Mouse (Mus musculus) hematopoietic stem cell, adult 5-6 weeks (primary cell): ENCODE data around the gene Dvl2. TPM values are rescaled to one million over a fixed set of nuclear protein-coding genes. Genes with fewer than 3 reads are reported as not detected.

ENCODE experiments used
- ATAC-seq, 2 experiments: fragments of 125-278 bp in 1 of 2; replicated peaks in 1 of 2; 2 replicates each; pipeline ENCODE4 v1.8.0; 2016 to 2017; ENCODE audit warnings: inconsistent platforms in 2 of 2, mild to moderate bottlenecking in 2 of 2, moderate number of reproducible peaks in 2 of 2, low read depth in 1 of 2, moderate TSS enrichment in 1 of 2; ENCODE audit not compliant: low FRiP score in 2 of 2, poor library complexity in 2 of 2, severe bottlenecking in 2 of 2, insufficient read depth in 1 of 2, low TSS enrichment in 1 of 2
- total RNA-seq: library from RNA; stranded (forward); fragments of 172-1452, 232-1000 nt; gene quantifications from 2 replicates; pipeline ENCODE4 v1.2.3, GENCODE M21; 2017

Gene Dvl2
- total RNA-seq, 1 experiment from 2014 or later = 35.9 TPM

DNA sequence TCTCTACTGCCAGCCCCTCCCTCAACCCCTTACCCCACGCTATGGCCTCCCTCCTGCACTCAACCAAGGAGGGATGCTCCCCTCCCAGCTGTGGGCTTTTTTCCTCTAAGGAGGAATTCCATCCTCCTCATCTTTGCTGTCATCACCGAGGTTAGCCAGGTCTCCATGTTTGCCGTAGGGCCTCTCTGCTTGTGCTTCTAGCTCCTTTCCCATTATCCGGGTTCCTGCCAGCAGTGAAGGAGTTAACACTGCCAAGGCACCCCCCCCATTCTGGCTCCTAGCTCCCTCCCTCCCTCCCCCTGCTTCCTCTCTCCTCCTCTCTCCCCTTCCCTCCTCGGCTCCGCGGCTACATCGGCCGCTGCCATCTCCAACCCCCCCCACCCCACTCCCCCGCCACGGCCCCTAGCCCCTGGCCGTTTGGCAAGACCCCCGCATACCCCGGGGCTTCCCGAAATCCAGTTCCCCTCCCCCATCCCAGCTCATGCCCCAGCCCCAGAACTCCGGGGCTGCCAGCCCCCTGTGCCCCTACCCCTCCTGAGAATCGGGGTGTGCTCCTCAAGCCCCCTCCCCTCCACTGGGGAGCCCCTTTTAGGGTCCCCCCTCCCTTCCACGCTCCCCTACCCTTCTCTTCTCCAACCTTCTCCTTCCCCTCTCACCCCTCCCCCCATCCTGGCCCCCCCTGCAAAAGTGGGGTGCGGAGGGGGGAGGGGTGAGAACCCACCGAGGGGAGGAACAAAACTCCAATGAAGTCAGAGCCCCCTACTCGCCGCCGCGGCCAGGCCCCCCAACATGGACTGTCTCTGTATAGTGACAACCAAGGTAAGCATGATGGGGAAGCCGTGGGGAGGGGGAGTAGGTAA is 18.0 kb downstream of the Dvl2 start:
- ATAC-seq = no peak

DNA sequence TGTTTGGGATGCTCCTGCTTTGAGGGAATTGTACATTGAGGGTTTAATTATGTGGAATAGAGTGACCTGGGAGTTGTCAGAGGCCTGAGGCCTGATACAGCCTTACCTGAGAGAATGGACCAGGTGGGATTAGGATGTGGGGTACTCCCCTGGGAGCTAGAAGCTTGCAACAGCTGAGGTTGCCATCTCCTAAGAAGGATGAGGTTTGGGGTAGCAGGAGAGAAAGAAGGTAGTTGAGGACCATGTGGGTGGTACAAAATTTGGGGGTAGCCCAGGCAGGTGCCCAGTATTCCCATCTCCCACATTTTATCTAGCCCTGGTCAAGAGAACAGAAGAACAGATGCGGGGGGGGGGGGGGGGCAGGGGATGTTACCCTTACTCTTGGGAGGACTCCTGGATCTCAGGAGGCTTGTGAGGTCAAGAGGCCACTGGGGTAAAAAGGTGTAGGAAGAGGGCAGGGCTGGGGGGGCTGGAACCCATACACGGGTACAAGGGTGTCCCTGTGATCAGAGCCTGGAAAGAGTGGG is 19.2 kb downstream of the Dvl2 start:
- ATAC-seq = no peak

DNA sequence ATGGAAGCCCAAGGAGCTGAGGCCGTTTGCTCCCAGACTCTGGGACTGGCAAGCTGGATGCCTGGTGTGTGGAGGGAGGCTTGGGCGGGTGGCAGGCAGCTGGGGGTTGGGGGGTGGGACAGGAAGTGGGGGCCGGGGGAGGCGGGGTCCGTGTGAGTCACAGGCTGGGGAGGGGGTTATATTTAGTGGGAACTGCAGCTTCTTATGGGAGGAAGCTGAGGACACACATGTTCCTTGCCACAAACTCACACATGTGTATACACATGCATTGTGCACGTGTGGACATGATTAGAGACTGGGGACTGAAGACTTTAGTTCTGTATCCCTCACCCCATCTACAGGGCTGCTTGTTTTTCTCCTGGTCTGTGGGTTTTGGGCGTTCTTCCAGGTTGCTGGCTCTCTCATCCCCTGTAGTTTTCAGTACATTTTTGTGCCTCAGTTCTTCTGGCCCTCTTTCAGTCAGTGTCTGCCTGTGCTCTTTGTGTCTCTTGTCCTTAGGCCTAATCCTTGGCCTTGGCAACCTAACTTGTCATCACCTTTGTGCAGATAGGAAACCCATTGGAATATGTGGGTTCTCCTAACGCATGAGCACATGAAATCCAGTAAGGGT is 19.7 kb downstream of the Dvl2 start:
- ATAC-seq = no peak

DNA sequence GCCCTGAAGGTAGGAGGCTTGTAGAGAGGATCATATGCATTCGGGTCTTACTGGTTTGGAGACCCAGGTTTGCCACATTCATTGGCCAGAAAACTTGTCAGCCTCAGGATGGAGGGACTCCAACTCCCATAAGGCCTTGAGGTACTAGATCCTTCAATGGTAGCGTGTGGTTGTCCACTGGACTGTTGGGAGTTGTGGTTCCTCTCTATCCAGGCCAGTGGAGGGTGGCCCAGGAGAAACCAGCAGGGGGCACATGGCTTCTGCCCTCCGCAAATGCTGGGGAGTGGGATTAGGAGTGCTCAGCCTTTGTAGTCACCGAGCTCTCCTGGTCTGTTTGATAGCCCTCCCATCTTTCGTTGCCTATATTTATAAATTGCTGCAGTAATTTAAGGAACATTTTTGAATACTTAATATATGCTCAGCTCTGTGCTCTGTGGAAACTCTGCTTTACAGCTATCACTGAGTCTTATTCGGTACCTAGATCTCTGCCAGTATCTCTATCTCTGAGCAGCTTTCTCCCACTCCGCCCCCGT is 20.4 kb downstream of the Dvl2 start:
- ATAC-seq = peak; percentile 71 to 75

DNA sequence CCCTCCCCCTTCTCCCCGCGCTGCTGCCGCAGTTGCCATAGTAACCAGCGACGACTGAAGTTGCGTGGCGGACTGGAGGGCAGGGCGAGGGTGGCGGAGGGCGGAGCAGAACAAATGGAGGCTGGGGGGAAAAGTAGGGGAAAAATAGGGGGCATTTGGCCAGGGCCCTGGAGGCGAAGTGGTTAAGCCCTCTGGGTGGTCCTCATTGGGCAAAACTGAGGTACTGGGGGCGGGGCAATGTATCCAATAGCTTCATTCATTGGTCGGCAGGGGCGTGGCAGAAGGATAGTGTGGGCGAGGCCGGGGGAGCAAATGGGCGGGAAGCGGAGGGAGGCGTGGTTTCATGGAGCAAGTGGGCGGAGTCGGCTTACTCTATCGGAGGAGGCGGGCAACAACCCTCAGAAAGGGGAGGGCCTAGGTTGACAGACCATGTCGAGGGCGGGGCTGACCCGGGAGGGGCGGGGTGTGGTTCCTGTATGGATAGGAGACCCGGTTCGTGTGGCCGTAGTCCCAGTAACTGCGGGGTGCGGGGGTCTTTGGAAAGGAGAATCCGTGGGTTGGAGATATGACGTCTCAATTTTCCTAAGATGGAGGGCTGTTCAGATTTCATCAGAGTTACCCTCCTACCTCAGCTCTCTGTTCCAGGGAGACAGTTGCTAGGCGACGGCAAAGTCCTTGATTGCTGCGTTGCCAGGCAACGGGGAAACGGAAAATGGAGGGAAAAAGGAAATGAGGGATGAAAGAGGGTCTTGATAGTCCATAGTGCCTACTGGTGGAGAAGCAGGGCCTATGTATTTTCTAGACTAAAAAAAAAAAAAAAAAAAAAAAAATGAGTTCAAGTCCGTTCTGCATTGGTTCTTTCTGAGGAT is 21.1 kb downstream of the Dvl2 start:
- ATAC-seq = peak; percentile 66 to 82

DNA sequence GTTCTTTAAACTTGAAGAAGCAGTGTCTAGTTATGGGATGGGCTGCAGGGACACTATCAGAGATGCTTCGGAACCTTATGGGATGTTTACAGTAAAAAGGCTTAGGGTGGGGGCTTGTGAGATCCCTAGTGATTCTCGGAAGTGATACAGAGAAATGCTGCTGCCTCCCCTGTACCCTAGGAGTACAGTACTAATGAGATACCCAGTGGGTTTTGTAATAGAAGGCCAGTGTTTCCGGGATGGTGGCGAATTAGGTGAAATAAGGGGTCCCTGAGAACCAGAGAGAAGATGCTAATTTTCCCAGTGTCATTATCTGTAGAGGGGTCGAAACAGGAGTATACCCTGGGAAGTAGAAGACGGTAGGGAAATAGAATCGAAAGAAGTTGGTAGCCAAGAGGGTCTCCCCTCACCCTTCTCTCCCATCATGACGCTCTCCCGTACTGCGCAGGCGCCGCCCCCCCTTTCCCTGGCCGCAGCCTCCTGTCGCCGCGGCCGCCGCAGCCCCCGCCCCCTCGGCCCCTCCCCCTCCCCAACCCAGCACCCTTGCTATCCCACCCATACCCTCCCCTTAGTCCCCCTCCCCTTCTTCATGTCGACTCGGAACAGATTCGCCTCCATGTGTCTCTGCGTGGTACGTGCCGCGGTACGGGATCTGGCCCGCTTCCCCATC is 23.2 kb downstream of the Dvl2 start:
- no peak for ATAC-seq

DNA sequence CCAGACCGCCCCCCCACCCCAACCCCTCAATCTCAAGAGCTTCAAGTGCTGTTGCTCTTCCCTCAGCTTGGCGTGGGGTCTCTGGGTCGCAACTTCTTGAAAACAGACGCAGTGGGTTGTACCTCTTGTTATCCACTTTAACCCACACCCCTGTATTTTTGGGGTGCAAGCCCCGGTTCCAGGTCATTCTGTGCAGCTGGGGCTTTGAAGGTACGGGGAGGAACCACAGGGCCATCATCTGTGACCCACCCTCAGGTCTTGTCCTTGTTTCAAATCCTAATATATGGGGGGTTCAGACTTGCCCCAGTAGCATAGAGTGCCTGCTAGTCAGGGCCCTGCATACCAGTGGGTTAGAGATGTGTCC is 23.7 kb downstream of the Dvl2 start:
- ATAC-seq = no peak

DNA sequence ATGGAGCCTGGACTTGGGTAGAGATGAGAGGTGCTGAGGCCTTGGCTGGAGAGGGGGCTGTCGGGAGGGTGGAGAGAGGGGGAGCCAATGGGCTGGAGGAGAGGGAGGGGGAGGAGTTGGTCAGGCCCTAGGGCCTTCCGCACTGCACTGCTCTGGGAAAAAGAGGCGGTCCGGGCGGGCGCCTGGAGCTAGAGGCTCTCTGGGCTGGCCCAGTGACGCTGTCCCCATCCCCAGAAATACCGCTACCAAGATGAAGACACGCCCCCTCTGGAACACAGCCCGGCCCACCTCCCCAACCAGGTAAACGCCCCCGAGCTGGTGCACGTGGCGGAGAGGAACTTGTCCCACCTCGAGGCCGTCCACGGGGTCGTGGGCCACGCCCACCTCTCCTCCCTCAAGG is 26.3 kb downstream of the Dvl2 start:
- no peak for ATAC-seq

DNA sequence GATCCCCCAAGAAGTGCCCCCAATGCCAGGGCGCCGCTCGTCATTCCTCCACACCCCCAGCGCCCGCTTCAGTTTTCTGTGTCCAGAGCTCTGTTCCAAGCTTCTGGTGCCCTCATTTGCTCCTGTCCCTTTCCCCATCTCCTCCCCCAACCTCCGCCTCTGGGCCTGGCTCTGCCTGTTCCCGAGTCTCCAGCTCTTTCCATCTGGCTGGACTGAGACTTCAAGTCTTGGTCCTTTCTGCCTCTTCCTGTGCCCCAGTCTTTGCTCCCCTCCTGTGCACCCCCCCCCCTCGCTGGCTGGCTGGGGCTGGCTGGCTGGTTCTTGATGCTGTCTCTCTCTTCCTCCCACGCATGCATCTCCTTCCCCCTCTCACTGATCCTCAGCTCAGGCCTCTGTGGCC is 27.0 kb downstream of the Dvl2 start:
- ATAC-seq = no peak

DNA sequence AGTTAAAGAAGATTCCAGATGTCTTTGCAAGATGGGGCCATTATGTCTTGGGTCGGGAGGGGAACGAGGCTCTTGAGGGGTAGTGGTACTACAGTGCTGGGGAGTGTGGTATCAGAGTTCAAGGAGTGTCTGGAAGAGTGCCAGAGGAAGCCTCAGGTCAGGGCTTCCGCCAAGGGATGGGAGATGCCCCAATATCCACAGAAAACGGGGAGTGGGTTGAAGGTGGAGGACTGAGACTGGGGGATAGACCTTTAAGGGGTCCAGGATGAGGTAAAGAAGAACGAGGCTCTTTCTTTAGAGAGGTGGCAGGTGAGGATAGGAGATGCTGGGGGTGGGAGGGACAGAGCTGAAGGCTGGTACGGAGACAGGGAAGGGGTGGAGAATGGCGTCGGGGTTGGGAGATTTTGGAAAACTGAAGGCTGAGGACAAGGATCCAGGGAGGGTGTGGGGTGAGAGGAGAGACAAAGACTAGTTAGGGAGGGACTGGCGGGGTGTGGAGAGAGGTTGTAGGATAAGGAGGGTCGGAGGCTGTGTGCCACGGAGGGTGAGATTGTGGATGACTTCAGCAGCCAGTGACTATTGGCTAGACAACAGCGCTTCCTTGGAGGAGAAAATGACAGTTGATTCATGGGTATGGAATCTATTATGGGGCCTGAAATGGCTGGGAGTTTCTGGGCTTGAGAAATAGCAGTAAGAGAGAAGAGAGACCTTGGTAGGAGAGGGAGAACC is 28.2 kb downstream of the Dvl2 start:
- ATAC-seq = no peak

DNA sequence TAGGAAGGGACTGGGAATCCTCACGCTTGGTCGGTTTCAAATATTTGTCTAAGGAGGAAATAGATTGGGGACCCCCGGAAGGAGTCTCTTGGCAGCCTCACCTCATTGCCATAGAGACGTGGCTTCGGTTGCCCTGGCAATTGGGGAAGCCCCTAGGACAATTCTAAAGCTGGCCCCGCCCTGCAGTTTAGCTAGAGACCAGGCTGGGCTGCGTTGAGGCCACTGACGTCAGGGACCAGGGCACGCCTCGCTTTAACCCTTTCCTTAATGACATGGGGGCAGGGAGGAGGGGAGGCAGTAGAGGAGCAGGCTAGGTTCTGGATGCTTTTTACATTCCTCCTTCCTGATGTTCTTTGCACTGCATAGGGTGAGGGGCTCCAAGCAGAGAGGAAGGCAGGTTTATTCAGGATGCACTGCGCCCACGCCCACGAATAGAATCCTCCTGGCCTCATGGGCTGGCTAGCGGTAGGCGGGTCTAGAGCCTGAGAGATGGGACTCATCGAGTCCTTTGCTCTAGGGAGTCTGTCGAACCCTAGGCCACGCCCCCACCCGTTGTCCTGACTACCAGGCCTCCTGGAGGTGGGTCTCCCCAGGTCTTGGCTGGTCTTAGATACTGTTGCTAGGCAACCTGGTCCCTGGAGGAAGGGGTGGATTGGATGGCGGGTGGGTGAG is 28.9 kb downstream of the Dvl2 start:
- peak; percentile 69 to 80 for ATAC-seq

DNA sequence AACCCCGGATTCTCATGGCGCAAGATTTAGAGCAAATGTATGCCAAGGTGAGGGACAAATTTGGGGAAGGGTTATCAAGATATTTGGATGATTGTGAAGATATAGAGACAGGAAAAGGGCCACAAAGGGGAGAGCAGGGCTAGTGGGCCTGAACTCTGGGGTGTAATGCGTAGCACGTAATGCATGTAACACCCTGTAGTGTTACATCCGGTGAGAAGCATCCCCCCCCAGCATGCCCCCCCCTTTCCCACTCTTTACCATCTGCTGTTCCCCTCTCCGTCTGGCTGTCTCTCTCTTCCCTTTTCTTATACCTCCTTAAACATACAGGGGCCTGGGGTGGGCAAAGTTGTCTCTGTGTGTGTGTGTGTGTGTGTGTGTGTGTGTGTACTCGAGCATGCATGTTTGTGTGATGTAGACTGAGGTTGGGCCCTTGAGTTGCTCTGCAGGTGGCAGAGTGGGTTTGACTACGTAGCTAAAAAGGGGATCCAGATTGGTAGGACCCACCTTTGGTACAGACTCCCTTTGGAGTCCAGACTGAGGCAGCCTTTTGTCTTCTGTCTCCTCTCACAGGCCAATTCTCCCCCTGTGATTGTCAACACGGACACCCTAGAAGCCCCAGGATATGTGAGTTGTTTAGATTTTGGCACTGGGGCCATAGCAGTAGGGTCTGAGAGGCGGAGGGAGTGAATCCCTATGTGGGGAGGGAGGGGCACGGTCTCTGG is 29.6 kb downstream of the Dvl2 start:
- 0 out of 4 replicates have a peak, but pooled peaks of 1 of the 2 experiments have one; percentile 12 for ATAC-seq

DNA sequence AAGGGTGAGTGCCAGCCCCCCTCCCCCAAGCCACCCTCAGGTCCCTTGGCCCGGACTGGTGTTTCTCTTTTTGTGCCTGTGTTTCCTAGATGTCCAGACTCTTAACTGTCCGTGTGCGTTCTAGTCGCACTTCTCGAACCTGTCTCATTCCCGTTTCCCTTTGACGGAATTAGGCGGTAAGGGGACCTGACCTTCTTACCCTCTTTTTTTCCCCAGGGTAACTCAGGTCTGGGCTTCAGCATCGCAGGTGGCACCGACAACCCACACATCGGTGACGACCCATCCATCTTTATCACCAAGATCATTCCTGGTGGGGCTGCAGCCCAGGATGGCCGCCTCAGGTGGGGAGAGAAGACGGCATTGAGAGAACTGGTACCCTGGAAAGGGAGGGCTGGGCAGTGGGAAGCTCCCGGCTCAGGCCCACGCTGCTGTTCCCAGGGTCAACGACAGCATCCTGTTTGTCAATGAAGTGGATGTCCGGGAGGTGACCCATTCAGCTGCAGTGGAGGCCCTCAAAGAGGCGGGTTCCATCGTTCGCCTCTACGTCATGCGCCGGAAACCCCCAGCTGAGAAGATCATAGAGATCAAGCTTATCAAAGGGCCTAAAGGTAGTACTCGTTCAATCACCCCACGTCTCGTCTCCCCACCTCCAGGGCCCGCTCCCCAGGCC is 30.4 kb downstream of the Dvl2 start:
- no peak for ATAC-seq

DNA sequence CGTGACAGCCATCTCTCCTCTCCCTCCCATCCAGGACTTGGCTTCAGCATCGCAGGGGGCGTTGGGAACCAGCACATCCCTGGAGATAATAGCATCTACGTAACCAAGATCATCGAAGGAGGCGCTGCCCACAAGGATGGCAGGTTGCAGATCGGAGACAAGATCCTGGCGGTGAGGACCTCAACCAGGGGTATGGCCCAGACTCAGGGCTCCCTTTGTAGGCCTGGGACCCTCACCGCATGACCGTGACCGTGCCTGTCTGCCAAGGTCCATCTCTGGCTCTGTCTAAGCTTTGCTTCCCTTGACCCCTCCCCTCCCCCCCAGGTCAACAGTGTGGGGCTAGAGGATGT is 30.9 kb downstream of the Dvl2 start:
- ATAC-seq = no peak

DNA sequence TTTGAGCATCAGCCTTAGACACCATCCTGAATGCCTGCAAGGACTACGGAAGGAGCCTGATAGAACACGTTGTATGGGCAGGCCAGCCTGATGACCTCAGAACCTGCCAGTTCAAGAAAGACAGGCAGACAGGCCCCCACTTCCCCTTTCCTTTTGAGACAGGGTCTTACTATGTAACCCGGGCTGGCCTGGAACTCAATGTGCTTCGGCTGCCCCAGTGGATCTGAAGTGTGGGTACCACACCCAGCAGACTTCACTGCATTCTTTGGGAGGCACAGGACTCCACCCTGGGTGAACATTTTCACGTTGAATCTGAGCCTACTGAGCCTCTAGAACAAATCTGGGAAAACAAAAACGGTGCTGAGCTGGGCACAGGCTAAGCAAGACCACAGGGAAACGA is 37.8 kb downstream of the Dvl2 start:
- ATAC-seq = no peak
